Mouse (Mus musculus) CD8-positive naive resting alpha-beta T cell, adult 57 days (primary cell): ENCODE data around the gene Tph1. TPM values are rescaled to one million over a fixed set of nuclear protein-coding genes. Genes with fewer than 3 reads are reported as not detected.

Source experiments
- total RNA-seq: library from RNA; stranded (reverse); gene quantifications from one replicate; pipeline ENCODE4 v1.2.4, GENCODE M21; 2023

Tph1 gene
- total RNA-seq = not detected

DNA sequence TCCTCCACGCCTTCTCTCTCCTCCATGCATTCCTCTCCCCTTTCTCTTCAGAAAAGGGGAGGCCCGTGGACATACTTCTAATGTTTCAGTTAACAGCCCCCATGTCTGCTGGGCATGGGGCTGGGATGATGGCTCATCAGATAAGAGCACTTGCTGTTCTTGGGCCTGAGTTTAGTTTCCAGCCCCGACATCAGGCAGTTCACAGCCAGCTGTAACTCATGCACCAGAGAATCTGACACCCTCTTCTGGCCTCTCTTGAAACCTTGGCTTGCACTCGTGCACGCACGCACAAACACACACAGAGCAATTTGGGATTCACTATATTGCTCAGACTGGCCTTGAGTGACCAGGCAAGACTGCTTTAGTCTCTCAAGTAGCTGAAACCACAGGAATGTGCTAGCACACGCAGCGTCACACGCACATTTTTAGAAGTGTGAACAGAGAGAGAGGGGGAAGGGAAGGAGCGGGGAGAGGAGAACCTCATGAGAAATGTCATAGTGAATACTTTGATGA lies at the start of gene Tph1:
Gene Tph1, minus strand, starts transcription at position 378 of the 513 bp plus-strand sequence.

DNA sequence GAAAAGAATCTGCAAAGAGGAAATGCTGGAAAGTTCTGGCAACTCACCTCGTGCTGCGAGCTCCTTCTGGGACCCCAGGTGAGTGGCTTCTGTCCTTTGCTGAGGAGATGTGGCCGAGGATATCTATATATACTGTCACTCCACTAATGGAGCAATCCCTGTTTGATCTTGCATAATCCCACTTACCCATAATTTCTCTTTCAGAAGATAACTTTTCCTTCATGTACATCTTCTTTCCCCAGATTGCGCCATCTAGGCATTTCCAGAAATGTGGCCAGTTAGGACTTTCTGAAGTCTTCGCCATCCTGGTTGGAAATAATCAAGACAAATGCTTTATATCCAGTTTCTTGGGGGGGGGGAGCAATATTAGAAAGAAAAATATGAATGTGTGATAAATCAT lies 43.3 kb upstream of the Tph1 start, which contains the start of gene Saa3:
Gene Saa3, minus strand, starts transcription at position 101 of the 400 bp plus-strand sequence.

DNA sequence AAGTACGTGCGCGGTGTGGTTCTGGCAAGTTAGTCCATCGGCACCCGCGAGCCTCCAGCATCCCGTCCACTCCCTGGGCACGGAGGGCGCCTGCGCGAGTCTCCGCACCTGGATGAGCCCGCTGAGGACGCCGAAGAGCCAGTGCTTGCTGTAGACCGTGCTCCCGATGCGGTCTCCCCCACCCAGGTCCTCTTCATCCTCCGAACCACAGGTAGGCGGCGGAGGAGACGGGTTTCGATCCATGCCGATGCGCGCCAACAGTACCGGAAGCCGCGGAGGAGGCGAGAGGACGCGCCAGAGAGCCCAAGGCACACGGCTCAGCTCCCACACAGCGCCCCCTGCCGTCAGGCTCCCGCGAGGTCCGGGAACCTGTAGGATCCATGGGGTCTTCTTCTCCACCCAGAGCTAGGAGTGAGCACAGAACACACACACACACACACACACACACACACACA lies 38.1 kb upstream of the Tph1 start, which contains the start of gene Saal1:
Gene Saal1, minus strand, starts transcription at position 291 of the 455 bp plus-strand sequence.

DNA sequence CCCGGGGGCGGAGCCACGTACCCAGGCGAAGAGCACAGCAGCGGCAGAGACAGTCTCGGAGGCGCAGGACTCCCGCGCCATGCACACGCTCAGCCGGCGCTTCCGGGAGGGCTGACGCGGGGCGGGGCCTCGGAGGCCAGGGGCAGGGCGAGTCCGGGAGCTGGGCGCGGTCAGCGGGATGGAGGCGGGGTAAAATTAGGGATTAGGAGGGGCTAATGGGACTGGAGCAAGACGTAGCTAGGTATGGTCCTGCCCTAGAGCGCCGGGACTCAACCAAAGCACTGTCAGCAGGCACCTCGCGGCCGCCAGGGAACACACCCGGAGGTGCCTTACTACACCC lies 32.7 kb downstream of the Tph1 start, which contains the start of gene Sergef:
Gene Sergef, minus strand, starts transcription at position 116 of the 340 bp plus-strand sequence.

Other genes starting within 250 kb of the Tph1 start
- gene Sergef, start 32.7 kb downstream of the Tph1 start, total RNA-seq = 17.8 TPM
- gene Saal1, start 38.1 kb upstream of the Tph1 start, total RNA-seq = 15.2 TPM
- gene Saa3, start 43.2 kb upstream of the Tph1 start, total RNA-seq = not detected
- not detected for gene Saa4, start 60.1 kb upstream of the Tph1 start, total RNA-seq
- not detected for gene Saa1, start 70.4 kb upstream of the Tph1 start, total RNA-seq
- gene Saa2, start 79.3 kb upstream of the Tph1 start, total RNA-seq = not detected
- gene Hps5, start 123.5 kb upstream of the Tph1 start, total RNA-seq = 40.6 TPM
- 52.7 TPM for gene Gtf2h1, start 123.6 kb upstream of the Tph1 start, total RNA-seq
- gene Ldha, start 168.9 kb upstream of the Tph1 start, total RNA-seq = 212 TPM
- gene Ldhc, start 188.7 kb upstream of the Tph1 start, total RNA-seq = not detected
- 54.3 TPM for gene Tsg101, start 247.4 kb upstream of the Tph1 start, total RNA-seq